Mouse (Mus musculus) neural tube, embryonic 10.5 days (tissue): ENCODE data around the gene Rps12.
"Not testable (repeated sequence)": the region's sequence is repeated elsewhere in the genome, so short reads cannot be mapped to it uniquely, and the experiment has no call there.

Experiments used
- DNase-seq: peaks from one replicate; pipeline ENCODE4 v3.0.0-alpha.2; 2017; ENCODE audit warnings: low spot score; ENCODE audit errors: extremely low spot score

The Rps12 gene

DNA sequence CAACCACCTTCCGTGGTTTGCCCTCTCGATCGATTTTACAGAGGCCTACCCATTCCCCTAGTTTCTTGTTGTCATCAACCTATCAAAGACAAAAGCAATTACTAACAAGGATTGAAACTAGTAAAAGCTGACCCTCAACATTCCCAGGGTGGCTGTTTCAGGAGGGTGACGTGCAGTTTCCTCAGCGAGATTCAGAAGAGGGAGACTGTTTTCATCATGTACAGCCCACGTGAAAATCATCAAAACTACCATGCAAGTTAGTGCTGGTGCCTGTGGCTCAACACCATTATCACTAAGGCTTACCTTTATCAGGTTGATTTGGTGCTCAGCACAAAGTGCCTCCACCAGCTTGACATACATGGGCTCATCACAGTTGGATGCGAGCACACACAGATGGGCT, 1.5 kb downstream of the Rps12 start:
- DNase-seq = not testable (repeated sequence)

DNA sequence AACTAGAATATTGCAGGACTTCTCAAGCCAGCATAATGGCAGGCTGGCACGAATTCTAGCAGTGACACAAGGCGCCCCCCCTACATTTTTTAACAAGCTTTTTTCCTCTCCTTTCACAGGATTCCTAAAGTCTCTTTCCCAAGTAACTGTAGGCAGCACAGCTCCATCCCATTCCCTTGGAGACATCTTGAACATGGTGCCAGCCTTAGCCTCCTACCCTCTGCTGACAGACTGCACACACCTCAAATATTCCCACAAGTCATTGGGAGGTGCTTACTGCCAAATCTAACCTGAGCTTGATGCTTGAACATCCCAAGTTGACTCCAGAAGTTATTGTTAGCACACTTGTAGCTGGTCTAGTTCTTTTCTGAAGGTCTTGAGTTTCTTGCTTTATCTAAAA, 3.0 kb downstream of the Rps12 start:
- DNase-seq = no peak

DNA sequence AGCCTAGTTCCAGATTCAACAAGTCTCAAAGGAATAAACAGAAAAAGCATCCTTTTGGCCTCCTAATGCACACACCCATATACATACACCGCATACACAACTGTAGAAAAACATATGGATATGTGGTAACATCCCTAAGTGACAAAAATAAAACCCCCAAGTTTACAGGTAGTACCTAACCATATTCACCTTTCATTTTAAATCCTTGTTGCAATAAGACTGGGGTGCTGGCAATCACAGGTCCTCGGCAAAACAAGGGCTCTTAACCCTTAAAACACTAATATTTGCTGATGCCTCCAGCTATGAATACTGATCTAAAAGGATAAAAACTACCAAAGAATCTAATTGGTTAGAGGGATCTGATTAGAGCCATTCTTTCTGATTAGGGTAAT, 3.6 kb downstream of the Rps12 start:
- DNase-seq = no peak

DNA sequence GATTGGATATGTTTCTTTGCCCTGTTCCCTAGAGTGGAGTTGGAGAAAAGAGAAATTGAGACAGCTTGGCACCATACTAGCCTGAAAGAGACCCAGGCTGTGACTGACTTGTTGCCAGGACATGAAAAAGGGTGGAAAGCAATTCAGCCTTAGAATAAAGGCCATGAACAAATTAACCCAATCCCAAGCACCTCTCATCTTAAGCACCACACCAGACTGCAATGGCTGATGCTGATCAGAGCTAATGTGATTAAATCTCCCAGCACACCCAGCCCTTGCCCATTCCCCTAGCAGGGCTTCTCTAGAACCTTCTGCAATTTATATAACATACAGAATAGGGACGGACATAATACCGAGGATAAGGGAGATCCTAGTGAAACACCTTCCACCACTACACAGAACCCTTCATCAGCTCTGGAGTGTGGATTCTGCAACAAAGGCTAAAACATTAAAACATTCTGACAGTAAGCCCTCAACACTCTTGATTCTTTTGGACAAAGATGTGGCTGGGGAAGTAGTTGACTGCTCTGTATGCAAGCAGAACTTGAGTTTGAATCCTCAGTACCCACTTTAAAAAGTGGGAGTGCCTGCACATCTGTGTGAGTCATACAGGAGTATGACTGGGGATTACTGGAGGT, 4.1 kb downstream of the Rps12 start:
- DNase-seq = no peak

DNA sequence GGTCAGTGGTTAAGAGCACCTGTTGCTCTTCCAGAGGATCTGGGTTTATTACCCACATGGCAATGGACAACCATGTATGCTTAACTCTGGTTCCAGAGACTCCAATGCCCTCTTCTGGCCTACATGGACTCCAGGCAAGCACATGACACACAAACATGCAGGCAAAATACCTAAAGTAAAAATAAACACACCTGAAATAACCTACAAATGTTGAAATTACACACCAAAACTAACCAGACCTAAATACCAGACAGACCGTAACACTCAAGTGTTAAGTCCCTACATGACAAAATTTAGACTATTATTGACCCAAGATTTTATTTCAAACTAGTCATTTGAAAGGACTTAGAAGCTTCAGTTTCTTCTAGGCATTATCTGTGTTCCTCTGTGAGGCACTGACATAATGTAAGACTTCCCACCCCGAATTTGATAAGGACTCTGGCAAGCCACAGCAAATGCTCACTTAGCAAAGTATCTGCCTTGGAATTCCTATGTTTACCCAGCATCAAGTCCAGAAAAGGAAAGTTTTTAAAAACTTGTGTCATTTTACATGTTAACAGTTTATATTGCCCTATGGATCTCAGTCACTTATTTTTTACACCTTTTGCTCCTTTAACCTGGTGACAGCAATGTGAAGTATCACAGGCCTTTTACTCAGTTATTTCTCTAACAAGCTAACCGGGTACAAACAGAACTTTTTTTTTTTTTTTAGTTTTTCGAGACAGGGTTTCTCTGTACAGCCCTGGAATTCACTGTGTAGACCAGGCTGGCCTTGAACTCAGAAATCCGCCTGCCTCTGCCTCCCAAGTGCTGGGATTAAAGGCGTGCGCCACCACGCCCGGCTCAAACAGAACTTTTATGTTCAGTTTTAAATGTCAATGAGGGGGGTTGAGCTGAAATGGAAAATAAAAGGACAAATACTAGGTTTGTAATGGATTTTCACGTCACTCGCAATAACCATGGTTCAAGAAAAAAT, 5.0 kb downstream of the Rps12 start:
- no peak for DNase-seq

DNA sequence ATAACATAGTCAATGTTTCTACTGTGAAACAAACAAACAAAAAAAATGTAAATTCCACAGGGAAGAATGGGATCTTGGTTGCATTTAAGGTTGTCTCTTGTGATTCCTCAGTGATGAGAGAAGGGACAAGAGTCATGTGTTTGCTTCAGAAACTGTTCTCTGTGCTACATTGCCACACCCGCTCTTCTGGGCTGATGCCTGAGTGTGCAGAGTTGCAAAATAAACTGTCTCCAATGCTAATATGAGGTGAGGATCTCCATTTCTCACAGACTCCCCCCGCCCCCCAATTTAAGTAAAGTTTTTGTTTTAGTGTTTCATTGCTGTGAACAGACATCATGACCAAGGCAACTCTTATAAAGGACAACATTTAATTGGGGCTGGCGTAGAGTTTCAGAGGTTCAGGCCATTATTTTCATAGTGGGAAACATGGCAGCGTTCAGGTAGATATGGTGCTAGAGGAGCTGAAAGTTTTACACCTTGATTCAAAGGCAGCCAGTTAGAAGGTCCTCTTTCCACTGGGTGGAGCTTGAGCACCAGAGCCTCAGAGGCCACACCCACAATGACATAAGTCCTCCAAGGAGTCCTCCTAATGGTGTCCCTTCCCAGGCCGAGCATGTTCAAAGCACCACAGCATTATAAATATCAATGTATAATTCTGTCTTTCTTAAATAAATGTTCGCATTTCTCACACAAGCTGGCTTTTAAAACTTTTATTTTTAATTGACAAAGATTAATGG, 6.4 kb downstream of the Rps12 start:
- DNase-seq = no peak

DNA sequence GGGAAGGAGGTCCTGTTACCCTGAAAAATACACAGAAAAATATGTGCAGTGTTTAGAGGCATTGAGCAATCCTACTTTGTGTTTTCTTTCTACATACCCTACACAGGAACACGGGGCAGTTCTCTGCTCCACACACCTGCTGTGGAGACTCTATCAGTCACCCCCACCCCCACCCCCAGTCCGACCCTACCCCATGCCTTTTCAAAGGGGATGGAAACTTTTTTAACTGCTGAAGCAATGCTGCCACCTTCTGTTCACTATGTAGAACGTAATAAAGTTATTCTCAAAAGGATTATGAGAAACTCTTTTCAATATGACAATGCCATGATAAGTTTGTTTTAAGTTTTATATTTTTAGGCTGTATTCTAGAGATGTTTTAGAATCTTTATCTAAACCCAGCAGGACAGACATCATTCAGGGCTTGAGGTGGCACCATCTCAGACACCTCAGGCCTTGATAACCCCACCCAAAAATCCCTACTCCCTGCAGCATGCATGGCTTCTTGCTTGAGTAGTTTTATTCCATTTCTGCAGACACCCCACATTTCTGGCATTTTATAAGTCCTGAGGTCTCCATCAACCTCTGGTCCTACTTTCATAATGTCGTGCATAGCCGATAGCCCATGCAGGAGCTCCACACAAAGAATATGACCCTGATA, 9.7 kb downstream of the Rps12 start:
- no peak for DNase-seq

DNA sequence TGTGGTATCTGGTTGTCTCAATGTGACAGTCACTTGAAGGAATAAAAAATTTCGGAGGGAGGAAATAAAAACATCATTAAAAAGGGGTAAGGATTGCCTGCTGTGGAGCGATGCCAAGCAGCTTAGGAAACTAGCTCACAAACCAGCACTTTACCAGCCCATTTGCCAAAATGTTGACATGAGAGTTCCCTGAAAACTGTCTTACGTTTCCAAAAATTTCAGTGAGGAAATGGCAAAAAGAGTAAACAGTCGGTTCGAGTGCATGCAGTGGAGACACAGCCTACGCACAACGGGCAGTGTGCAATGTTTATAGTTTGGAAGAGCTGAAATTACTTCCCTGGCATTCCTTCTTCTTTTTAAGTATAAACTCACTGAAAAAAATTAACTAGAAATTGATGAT, 32.9 kb downstream of the Rps12 start:
- no peak for DNase-seq
